Mouse (Mus musculus): ENCODE results near the gene Sdk2. TPM values are rescaled to one million over a fixed set of nuclear protein-coding genes. Genes with fewer than 3 reads are reported as not detected.

Sdk2 gene
- polyA plus RNA-seq, 1 experiment from 2014 or later, result 0.66 TPM

GRCm38 (mm10) chr11:113800026-113800425 lies 266.8 kb downstream of the Sdk2 start:
- H3K9me3 ChIP-seq (replicated peaks), result no peaks in the 10 kb centered on the region
- H3K27me3 ChIP-seq (ENCODE audit: low read depth, poor library complexity, severe bottlenecking), result no peaks in the 10 kb centered on the region
- H3K4me1 ChIP-seq, result peaks cover 32% of the 10 kb centered on the region
- no peak overlapping the region for H3K4me3 ChIP-seq
- no peak overlapping the region for H3K27ac ChIP-seq
- H3K36me3 ChIP-seq, result no peaks in the 10 kb centered on the region
- WGBS, result 97% methylated on average over 12 of the region's 12 CpGs
- DNase-seq (ENCODE audit: low spot score), result no peak

- H3K4me1 ChIP-seq, result peaks cover 32% of the 10 kb centered on the region
- no peak overlapping the region for H3K4me3 ChIP-seq
- no peaks in the 10 kb centered on the region for H3K9me3 ChIP-seq (replicated peaks)
- no peak for DNase-seq (ENCODE audit: low spot score)
- no peaks in the 10 kb centered on the region for H3K27me3 ChIP-seq (ENCODE audit: low read depth, poor library complexity, severe bottlenecking)
- 86% methylated on average over 14 of the region's 14 CpGs for WGBS
- H3K36me3 ChIP-seq, result no peaks in the 10 kb centered on the region
- H3K27ac ChIP-seq, result no peak overlapping the region
These were observed 267.8 kb downstream of the Sdk2 start for GRCm38 (mm10) chr11:113799041-113799447.

GRCm38 (mm10) chr11:113798011-113798410 lies 268.8 kb downstream of the Sdk2 start:
- WGBS, result 84% methylated on average over 6 of the region's 6 CpGs
- DNase-seq (ENCODE audit: low spot score), result no peak
- peak overlapping the region; percentile 78 for H3K27ac ChIP-seq
- no peaks in the 10 kb centered on the region for H3K9me3 ChIP-seq (replicated peaks)
- H3K27me3 ChIP-seq (ENCODE audit: low read depth, poor library complexity, severe bottlenecking), result no peaks in the 10 kb centered on the region
- no peak overlapping the region for H3K4me3 ChIP-seq
- peaks cover 30% of the 10 kb centered on the region for H3K4me1 ChIP-seq
- no peaks in the 10 kb centered on the region for H3K36me3 ChIP-seq

- WGBS, result 78% methylated on average over 19 of the region's 19 CpGs
- H3K4me1 ChIP-seq, result peaks cover 27% of the 10 kb centered on the region
- H3K36me3 ChIP-seq, result no peaks in the 10 kb centered on the region
- H3K27me3 ChIP-seq (ENCODE audit: low read depth, poor library complexity, severe bottlenecking), result no peaks in the 10 kb centered on the region
- DNase-seq (ENCODE audit: low spot score), result no peak
- no peak overlapping the region for H3K4me3 ChIP-seq
- peak overlapping the region; percentile 78 for H3K27ac ChIP-seq
- no peaks in the 10 kb centered on the region for H3K9me3 ChIP-seq (replicated peaks)
These were observed 269.5 kb downstream of the Sdk2 start for GRCm38 (mm10) chr11:113797014-113797983.

- Histone ChIP-seq H3K4me1 (peaks cover 33% of the 10 kb centered on the region), H3K36me3 (no peaks in the 10 kb centered on the region), H3K27ac (no peak overlapping the region), H3K27me3 (ENCODE audit: low read depth, poor library complexity, severe bottlenecking) (no peaks in the 10 kb centered on the region), H3K4me3 (no peak overlapping the region), H3K9me3 (replicated peaks) (no peaks in the 10 kb centered on the region)
- WGBS, result 94% methylated on average over 12 of the region's 12 CpGs
- DNase-seq (ENCODE audit: low spot score), result no peak
These were observed 271.0 kb downstream of the Sdk2 start for GRCm38 (mm10) chr11:113795846-113796245.

GRCm38 (mm10) chr11:113791357-113792215 lies 275.3 kb downstream of the Sdk2 start:
- WGBS, result 55% methylated on average over 16 of the region's 16 CpGs
- peaks cover 49% of the 10 kb centered on the region for H3K4me1 ChIP-seq
- no peak for DNase-seq (ENCODE audit: low spot score)
- H3K27me3 ChIP-seq (ENCODE audit: low read depth, poor library complexity, severe bottlenecking), result no peaks in the 10 kb centered on the region
- H3K9me3 ChIP-seq (replicated peaks), result no peaks in the 10 kb centered on the region
- H3K36me3 ChIP-seq, result no peaks in the 10 kb centered on the region
- no peak overlapping the region for H3K4me3 ChIP-seq
- peak overlapping the region; percentile 81 for H3K27ac ChIP-seq

- Histone ChIP-seq H3K27me3 (ENCODE audit: low read depth, poor library complexity, severe bottlenecking) (no peaks in the 10 kb centered on the region), H3K27ac (peak overlapping the region; percentile 59), H3K4me1 (peaks cover 72% of the 10 kb centered on the region), H3K4me3 (no peak overlapping the region), H3K36me3 (no peaks in the 10 kb centered on the region), H3K9me3 (replicated peaks) (no peaks in the 10 kb centered on the region)
- WGBS, result 16% methylated on average over 1 of the region's 1 CpGs
- DNase-seq (ENCODE audit: low spot score), result no peak
These were observed 277.7 kb downstream of the Sdk2 start for GRCm38 (mm10) chr11:113789101-113789500.

- Histone ChIP-seq H3K36me3 (no peaks in the 10 kb centered on the region), H3K27me3 (ENCODE audit: low read depth, poor library complexity, severe bottlenecking) (no peaks in the 10 kb centered on the region), H3K4me1 (peaks cover 72% of the 10 kb centered on the region), H3K27ac (peak overlapping the region; percentile 94), H3K9me3 (replicated peaks) (no peaks in the 10 kb centered on the region), H3K4me3 (no peak overlapping the region)
- no peak for DNase-seq (ENCODE audit: low spot score)
- WGBS, result 73% methylated on average over 2 of the region's 2 CpGs
These were observed 278.6 kb downstream of the Sdk2 start for GRCm38 (mm10) chr11:113788183-113788789.

GRCm38 (mm10) chr11:113787432-113788182 lies 279.2 kb downstream of the Sdk2 start:
- Histone ChIP-seq H3K4me1 (peaks cover 71% of the 10 kb centered on the region), H3K27ac (peak overlapping the region; percentile 94), H3K9me3 (replicated peaks) (no peaks in the 10 kb centered on the region), H3K4me3 (no peak overlapping the region), H3K36me3 (no peaks in the 10 kb centered on the region), H3K27me3 (ENCODE audit: low read depth, poor library complexity, severe bottlenecking) (no peaks in the 10 kb centered on the region)
- WGBS, result 83% methylated on average over 13 of the region's 13 CpGs
- DNase-seq (ENCODE audit: low spot score), result no peak

- Histone ChIP-seq H3K9me3 (replicated peaks) (no peaks in the 10 kb centered on the region), H3K27me3 (ENCODE audit: low read depth, poor library complexity, severe bottlenecking) (no peaks in the 10 kb centered on the region), H3K4me3 (no peak overlapping the region), H3K27ac (peak overlapping the region; percentile 94), H3K4me1 (peaks cover 71% of the 10 kb centered on the region), H3K36me3 (no peaks in the 10 kb centered on the region)
- 85% methylated on average over 11 of the region's 11 CpGs for WGBS
- DNase-seq (ENCODE audit: low spot score), result no peak
These were observed 279.8 kb downstream of the Sdk2 start for GRCm38 (mm10) chr11:113787009-113787408.

GRCm38 (mm10) chr11:113786395-113786794 lies 280.5 kb downstream of the Sdk2 start:
- DNase-seq (ENCODE audit: low spot score), result no peak
- Histone ChIP-seq H3K27me3 (ENCODE audit: low read depth, poor library complexity, severe bottlenecking) (no peaks in the 10 kb centered on the region), H3K27ac (peak overlapping the region; percentile 94), H3K9me3 (replicated peaks) (no peaks in the 10 kb centered on the region), H3K4me1 (peaks cover 70% of the 10 kb centered on the region), H3K4me3 (peak overlapping the region; percentile 46), H3K36me3 (no peaks in the 10 kb centered on the region)
- WGBS, result 47% methylated on average over 4 of the region's 4 CpGs
